Mouse (Mus musculus) G1E (cell line): ENCODE measurements around the gene Filip1.

Source experiments
- CTCF ChIP-seq: IDR thresholded peaks from 2 replicates; pipeline ENCODE4 v1.5.1; 2012; ENCODE audit warnings: low read depth, low read length, inconsistent platforms, mixed read lengths
- GATA1 ChIP-seq: IDR thresholded peaks from 2 replicates; pipeline ENCODE4 v1.6.1; 2012; ENCODE audit warnings: borderline replicate concordance, low read length, inconsistent platforms, mixed read lengths
- POLR2AphosphoS5 ChIP-seq: IDR thresholded peaks from 2 replicates; pipeline ENCODE4 v1.6.1; 2012; ENCODE audit warnings: low read depth, low read length, inconsistent platforms; ENCODE audit not compliant: insufficient replicate concordance
- TAL1 ChIP-seq: conservative IDR thresholded peaks from 2 replicates; pipeline ENCODE4 v1.6.1; 2012; ENCODE audit warnings: low read depth, low read length, inconsistent platforms, mixed read lengths

DNA sequence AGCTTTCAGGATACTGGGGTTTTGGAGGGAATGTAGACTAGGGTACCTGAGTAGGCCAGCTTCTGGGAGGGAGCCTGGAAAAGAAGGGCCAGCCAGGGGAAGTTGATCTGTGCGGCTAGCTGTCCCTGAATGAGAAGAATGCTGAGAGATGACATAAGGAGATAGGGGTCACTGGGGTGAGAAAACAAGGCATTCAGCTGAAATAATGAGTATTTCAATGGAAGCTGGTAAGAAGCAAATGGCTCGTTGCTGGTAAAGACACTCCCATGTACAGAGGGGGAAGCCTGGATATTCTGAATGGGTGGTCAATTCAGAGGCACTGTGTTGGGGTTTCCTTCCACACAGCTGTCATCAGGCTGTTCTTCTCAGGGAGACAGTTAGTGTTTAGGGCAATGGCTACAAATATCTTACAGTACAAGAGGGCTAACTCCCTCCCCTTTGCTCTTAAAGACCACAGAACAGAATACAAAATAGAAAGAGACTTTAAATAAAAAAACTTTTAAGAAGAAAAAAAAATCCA is 26.7 kb upstream of the Filip1 start:
- TF ChIP-seq CTCF (no peak), GATA1 (no peak), TAL1 (no peak), POLR2AphosphoS5 (no peak)
